Mouse (Mus musculus): Measurements from ENCODE around the gene Smg5. TPM values are rescaled to one million over a fixed set of nuclear protein-coding genes. Genes with fewer than 3 reads are reported as not detected.
"Not testable (repeated sequence)": the region's sequence is repeated elsewhere in the genome, so short reads cannot be mapped to it uniquely, and the experiment has no call there.

The Smg5 gene
- polyA plus RNA-seq, 1 experiment from 2014 or later, result 31.8 TPM

DNA sequence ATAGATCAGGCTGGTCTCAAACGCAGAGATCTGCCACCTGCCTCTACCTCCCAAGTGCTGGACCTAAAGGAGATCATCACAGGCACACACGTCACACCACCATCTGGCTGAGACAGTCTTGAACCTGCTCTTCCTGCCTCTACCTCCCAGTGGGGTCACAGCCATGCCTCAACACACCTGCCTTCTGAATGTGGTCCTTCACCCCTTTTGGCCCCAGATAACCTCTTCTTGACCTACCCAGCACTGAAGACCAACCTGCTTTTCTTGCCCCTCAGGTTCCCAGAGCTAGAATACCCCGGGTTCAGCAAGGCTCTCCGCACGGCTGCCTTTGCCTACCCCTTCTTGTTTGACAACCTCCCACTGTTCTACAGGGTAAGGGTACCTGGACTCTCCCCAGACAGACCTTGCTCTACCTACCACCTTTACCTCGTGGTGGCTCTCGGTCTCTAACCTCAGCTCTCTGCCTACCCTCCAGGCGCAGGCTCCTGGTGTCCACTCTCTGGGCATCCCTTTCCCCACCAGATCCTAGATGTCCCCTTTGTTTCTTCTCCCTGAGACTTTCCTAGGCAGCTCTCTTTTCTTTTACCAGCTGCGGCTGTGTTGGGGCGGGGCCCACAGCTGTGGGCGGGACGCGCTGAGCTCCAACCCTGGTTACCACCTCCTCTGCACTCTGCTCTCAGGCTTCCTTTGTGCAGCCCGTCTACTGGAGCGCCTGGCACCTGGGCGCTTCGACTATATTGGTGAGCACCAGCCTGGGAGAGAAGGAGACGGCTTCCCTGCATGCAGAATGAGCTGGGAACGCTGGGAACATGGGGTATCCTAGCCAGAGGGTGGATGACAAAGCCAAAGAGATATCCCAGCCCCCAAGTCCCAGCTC, 39.9 kb downstream of the Smg5 start:
- Histone ChIP-seq H3K4me2 (peak overlapping the region; percentile 41), H3K4me1 (replicated peaks) (peaks cover 10% of the 10 kb centered on the region), H3K4me3 (replicated peaks) (0 out of 2 replicates have a peak overlapping the region, but pooled peaks have one; percentile 14)
- H3K9ac ChIP-seq; H3K27me3 ChIP-seq; H3K36me3 ChIP-seq; H3K9me3 ChIP-seq (replicated peaks); H3K27ac ChIP-seq: not testable (repeated sequence)
- WGBS (ENCODE audit: insufficient replicate concordance), result 11% methylated on average over 19 of the region's 19 CpGs
- ATAC-seq (ENCODE audit: low read depth) (peak; percentile 86), DNase-seq (peak; percentile 45)

DNA sequence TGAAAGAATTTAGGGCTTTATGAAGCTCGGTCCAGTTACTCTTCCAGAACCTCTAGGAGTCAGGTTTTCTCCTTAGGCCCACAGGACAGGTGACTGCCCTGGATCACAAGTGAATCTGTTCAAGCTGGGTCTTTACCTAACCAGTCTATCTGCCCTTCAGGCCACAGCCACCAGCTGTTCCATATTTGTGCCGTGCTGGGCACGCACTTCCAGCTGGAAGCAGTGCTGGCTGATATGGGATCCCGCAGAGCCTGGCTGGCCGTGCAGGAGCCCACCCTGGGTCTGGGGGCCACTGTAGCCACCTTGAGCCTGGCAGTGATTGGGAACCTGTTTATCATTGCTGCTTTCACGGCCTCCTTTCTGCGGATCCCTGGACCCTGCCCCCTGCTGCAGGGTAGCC, 40.6 kb downstream of the Smg5 start:
- WGBS (ENCODE audit: insufficient replicate concordance), result 42% methylated on average over 7 of the region's 7 CpGs
- not testable (repeated sequence) for H3K4me3 ChIP-seq (replicated peaks); H3K9me3 ChIP-seq (replicated peaks); DNase-seq; H3K9ac ChIP-seq; ATAC-seq (ENCODE audit: low read depth); H3K27ac ChIP-seq; H3K36me3 ChIP-seq; H3K27me3 ChIP-seq
- Histone ChIP-seq H3K4me2 (peak overlapping the region; percentile 41; the same call in 1 of the 2 replicates), H3K4me1 (replicated peaks) (peaks cover 14% of the 10 kb centered on the region)

DNA sequence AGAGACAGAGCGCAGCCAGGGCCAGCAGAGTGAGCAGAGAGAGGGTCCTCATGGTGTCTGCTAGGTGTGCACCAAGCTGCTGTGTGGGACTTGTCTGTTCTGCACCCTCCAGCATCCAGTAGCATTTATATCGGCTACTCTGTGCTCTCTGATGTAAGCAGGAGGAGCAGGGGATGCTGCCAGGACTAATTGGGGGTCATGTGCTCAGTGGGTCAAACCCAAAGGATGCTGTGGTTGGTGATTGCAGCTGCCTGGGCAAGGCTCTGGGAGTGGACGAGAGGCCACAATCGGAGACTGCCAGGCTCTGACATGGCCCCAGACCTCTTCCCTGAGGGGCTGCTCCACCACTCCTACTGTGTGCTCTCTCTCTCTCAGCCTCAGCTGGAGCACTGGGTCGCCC, 42.5 kb downstream of the Smg5 start, which contains the start of gene Bglap2:
TSS of gene Bglap2 (minus strand) at position 101 of the 400 bp plus-strand sequence.
- H3K4me3 ChIP-seq (replicated peaks); H3K9me3 ChIP-seq (replicated peaks); H3K4me2 ChIP-seq; ATAC-seq (ENCODE audit: low read depth); H3K27ac ChIP-seq; DNase-seq; H3K27me3 ChIP-seq; H3K36me3 ChIP-seq; H3K9ac ChIP-seq: not testable (repeated sequence)
- peaks cover 19% of the 10 kb centered on the region for H3K4me1 ChIP-seq (replicated peaks)
- WGBS (ENCODE audit: insufficient replicate concordance), result 53% methylated on average over 5 of the region's 5 CpGs

DNA sequence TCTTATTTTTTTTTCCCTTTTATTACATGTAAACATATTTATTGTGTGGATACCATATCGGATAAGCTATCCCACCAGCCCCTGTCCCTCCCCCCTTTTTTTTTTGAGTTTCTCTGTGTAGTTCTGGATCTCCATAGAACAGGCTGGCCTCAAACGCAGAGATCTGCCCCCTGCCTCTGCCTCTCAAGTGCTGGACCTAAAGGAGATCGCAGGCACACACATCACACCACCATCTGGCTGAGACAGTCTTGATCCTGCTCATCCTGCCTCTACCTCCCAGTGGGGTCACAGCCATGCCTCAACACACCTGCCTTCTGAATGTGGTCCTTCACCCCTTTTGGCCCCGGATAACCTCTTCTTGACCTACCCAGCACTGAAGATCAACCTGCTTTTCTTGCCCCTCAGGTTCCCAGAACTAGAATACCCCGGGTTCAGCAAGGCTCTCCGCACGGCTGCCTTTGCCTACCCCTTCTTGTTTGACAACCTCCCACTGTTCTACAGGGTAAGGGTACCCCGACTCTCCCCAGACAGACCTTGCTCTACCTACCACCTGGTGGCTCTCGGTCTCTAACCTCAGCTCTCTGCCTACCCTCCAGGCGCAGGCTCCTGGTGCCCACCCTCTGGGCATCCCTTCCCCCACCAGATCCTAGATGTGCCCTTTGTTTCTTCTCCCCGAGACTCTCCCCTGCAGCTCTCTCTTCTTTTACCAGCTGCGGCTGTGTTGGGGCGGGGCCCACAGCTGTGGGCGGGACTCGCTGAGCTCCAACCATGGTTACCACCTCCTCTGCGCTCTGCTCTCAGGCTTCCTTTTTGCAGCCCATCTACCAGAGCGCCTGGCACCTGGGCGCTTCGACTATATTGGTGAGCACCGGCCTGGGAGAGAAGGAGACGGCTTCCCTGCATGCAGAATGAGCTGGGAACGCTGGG, 45.6 kb downstream of the Smg5 start:
- not testable (repeated sequence) for DNase-seq; H3K27ac ChIP-seq; H3K9me3 ChIP-seq (replicated peaks); H3K4me3 ChIP-seq (replicated peaks); H3K36me3 ChIP-seq; H3K4me1 ChIP-seq (replicated peaks); H3K27me3 ChIP-seq; H3K9ac ChIP-seq
- WGBS (ENCODE audit: insufficient replicate concordance), result 16% methylated on average over 17 of the region's 22 CpGs
- ATAC-seq (ENCODE audit: low read depth), result peak; percentile 75
- peak overlapping the region; percentile 51 for H3K4me2 ChIP-seq

DNA sequence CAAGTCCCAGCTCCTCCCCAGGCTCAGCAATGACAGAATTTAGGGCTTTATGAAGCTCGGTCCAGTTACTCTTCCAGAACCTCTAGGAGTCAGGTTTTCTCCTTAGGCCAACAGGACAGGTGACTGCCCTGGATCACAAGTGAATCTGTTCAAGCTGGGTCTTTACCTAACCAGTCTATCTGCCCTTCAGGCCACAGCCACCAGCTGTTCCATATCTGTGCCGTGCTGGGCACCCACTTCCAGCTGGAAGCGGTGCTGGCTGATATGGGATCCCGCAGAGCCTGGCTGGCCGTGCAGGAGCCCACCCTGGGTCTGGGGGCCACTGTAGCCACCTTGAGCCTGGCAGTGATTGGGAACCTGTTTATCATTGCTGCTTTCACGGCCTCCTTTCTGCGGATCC, 46.3 kb downstream of the Smg5 start:
- DNase-seq, result not testable (repeated sequence)
- 10% methylated on average over 1 of the region's 7 CpGs for WGBS (ENCODE audit: insufficient replicate concordance)

DNA sequence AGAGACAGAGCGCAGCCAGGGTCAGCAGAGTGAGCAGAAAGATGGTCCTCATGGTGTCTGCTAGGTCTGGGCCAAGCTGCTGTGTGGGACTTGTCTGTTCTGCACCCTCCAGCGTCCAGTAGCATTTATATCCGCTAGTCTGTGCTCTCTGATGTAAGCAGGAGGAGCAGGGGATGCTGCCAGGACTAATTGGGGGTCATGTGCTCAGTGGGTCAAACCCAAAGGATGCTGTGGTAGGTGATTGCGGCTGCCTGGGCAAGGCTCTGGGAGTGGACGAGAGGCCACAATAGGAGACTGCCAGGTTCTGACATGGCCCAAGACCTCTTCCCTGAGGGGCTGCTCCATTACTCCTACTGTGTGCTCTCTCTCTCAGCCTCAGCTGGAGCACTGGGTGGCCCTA, 48.3 kb downstream of the Smg5 start, which contains the start of gene Bglap:
TSS of gene Bglap (minus strand) at position 101 of the 400 bp plus-strand sequence.
- Histone ChIP-seq H3K9me3 (replicated peaks) (no peaks in the 10 kb centered on the region), H3K4me2 (no peak within 1 kb of the TSS), H3K4me3 (replicated peaks) (no peak within 1 kb of the TSS), H3K27me3 (no peaks in the 10 kb centered on the region), H3K27ac (no peak within 1 kb of the TSS), H3K9ac (no peak within 1 kb of the TSS), H3K4me1 (replicated peaks) (peaks cover 8% of the 10 kb centered on the region), H3K36me3 (no peaks in the 10 kb centered on the region)
- no peak for DNase-seq
- no peak for ATAC-seq (ENCODE audit: low read depth)
- WGBS (ENCODE audit: insufficient replicate concordance), result 71% methylated on average over 5 of the region's 5 CpGs

More for the DNA sequence above, 46.3 kb downstream of the Smg5 start:
- H3K9ac ChIP-seq; H3K4me1 ChIP-seq (replicated peaks); H3K9me3 ChIP-seq (replicated peaks); H3K36me3 ChIP-seq; H3K27me3 ChIP-seq; H3K4me3 ChIP-seq (replicated peaks); H3K4me2 ChIP-seq; H3K27ac ChIP-seq; ATAC-seq (ENCODE audit: low read depth): not testable (repeated sequence)

DNA sequence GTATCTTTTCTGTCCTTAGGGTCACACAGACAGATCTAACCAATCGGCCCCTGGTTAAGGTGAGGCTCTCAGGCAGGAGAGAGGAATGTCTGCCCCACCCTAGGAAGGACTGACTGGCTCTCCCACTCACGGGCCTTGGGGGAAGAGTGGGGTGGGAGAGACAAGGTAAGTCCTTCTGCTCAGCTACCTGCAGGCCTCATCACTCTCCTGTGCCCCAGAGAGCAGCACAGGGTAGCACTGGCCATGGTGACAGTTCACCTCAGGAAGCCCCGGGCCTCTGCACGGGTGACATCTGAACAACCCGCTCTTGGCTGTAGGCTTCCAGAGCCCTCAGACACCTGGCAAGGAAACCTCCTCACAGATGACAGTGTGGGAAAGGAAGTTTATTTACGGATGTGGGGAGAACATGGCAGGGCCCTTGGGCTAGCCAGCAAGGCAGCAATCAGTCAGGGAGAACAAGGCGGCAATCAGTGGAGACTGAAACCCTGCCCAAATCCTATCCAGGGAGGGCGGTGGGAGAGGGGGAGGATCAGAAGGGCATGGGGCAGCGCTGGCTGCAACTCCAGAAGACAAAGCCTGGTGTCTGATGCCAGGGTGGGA, 57.8 kb downstream of the Smg5 start:
- Histone ChIP-seq H3K27me3 (no peaks in the 10 kb centered on the region), H3K4me1 (replicated peaks) (no peaks in the 10 kb centered on the region), H3K4me3 (replicated peaks) (no peak overlapping the region), H3K9ac (no peak overlapping the region), H3K27ac (no peak overlapping the region), H3K4me2 (no peak overlapping the region), H3K36me3 (peaks cover 47% of the 10 kb centered on the region), H3K9me3 (replicated peaks) (no peaks in the 10 kb centered on the region)
- 83% methylated on average over 9 of the region's 9 CpGs for WGBS (ENCODE audit: insufficient replicate concordance)
- DNase-seq, result no peak
- ATAC-seq (ENCODE audit: low read depth), result no peak

DNA sequence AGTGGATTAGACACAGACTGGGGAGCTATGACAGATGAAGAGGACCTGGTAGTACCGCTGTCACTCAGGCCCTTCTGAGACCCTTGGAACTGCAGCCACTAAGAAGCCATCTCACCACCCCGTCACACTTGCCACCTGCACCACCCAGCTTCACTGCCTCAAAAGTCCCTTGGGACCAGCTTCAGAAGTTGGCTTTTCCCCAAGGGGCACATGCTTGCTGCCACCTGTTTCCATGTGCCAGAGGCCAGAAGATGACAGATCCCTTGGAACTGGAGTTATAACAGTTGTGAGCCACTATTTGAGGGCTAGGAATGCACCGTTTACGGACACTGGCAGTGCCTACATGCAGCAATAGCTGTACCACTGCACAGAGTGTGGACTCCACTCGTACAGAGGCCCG, 59.2 kb downstream of the Smg5 start:
- no peak for ATAC-seq (ENCODE audit: low read depth)
- H3K4me3 ChIP-seq (replicated peaks), result no peak overlapping the region

DNA sequence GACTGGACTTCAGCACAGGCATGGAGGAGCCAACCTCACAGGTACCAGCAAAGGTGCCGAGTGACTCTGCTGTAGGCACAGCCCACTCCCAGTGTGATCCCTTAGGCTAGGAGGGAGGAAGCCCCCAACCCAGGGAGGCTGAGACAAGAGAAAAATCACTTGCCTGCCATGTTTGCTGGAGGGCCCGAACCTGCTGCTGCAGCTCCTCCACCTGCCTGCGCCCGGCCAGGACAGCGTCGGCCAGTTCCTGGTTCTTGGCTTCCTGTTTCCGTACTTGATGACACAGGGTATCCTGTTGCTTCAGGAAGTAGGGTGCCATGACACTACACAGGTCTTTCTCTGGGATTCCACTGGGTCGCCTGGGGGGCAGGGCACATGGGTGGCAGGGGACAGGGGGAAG, 59.7 kb downstream of the Smg5 start:
- H3K9ac ChIP-seq, result no peak overlapping the region
- WGBS (ENCODE audit: insufficient replicate concordance), result 83% methylated on average over 8 of the region's 8 CpGs
- no peaks in the 10 kb centered on the region for H3K4me1 ChIP-seq (replicated peaks)
- no peak for DNase-seq
- no peaks in the 10 kb centered on the region for H3K9me3 ChIP-seq (replicated peaks)
- H3K36me3 ChIP-seq, result peaks cover 52% of the 10 kb centered on the region
- no peak for ATAC-seq (ENCODE audit: low read depth)
- no peak overlapping the region for H3K27ac ChIP-seq
- H3K27me3 ChIP-seq, result no peaks in the 10 kb centered on the region
- H3K4me3 ChIP-seq (replicated peaks), result no peak overlapping the region
- H3K4me2 ChIP-seq, result no peak overlapping the region

More for the DNA sequence above, 59.2 kb downstream of the Smg5 start:
- no peaks in the 10 kb centered on the region for H3K9me3 ChIP-seq (replicated peaks)
- 90% methylated on average over 6 of the region's 6 CpGs for WGBS (ENCODE audit: insufficient replicate concordance)
- no peaks in the 10 kb centered on the region for H3K27me3 ChIP-seq
- no peak overlapping the region for H3K27ac ChIP-seq
- H3K4me1 ChIP-seq (replicated peaks), result no peaks in the 10 kb centered on the region
- DNase-seq, result no peak
- no peak overlapping the region for H3K4me2 ChIP-seq
- H3K9ac ChIP-seq, result no peak overlapping the region
- H3K36me3 ChIP-seq, result peaks cover 54% of the 10 kb centered on the region

DNA sequence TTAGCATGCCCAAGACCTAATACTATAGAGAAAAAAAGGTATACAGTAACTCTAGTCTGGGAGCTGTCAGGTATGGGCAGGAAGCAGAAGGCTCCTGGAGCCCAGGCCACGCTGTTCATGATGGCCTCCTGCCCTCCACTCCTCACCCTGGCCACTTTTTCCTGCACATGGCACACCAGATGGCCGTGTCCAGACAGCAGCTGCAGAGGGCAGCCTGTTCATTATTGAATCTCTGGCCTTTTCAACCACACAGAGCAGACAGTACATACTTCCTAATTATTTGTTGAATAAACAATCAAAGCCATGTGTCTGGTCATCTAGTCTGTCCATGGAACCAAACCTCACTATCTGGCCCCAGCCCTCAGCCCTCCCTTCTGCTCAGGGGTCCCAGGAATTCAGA, 62.6 kb downstream of the Smg5 start:
- H3K4me1 ChIP-seq (replicated peaks), result no peaks in the 10 kb centered on the region
- peaks cover 70% of the 10 kb centered on the region for H3K36me3 ChIP-seq
- no peak overlapping the region for H3K4me2 ChIP-seq
- DNase-seq (no peak), ATAC-seq (ENCODE audit: low read depth) (no peak)
- WGBS (ENCODE audit: insufficient replicate concordance), result 84% methylated on average over 2 of the region's 2 CpGs
- no peak overlapping the region for H3K9ac ChIP-seq
- H3K27me3 ChIP-seq, result no peaks in the 10 kb centered on the region
- H3K9me3 ChIP-seq (replicated peaks), result no peaks in the 10 kb centered on the region
- H3K4me3 ChIP-seq (replicated peaks), result no peak overlapping the region
- H3K27ac ChIP-seq, result no peak overlapping the region
